Mouse (Mus musculus) stomach, postnatal 0 days (tissue): ENCODE results near the gene Btbd19. TPM values are rescaled to one million over a fixed set of nuclear protein-coding genes. Genes with fewer than 3 reads are reported as not detected.

Experiments
- ATAC-seq: fragments of 200-750 bp; cut with Nextera tagmentation; 2 replicates; pipeline ENCODE4 v1.8.0; 2017; ENCODE audit not compliant: low FRiP score, low TSS enrichment
- DNase-seq: peaks from one replicate; pipeline ENCODE4 v3.0.0-alpha.2; 2016; ENCODE audit warnings: low spot score
- H3K27ac ChIP-seq: fragments of 300-500 bp; sonication (generic); replicated peaks from 2 replicates; pipeline ENCODE4 v1.5.1; 2014; ENCODE audit warnings: mild to moderate bottlenecking, control low read depth
- H3K27me3 ChIP-seq: fragments of 300-500 bp; sonication (generic); 2 replicates; pipeline ENCODE4 v1.6.1; 2014; ENCODE audit warnings: low read length; ENCODE audit not compliant: control insufficient read depth, insufficient read depth
- H3K36me3 ChIP-seq: fragments of 300-500 bp; sonication (generic); 2 replicates; pipeline ENCODE4 v1.6.1; 2014; ENCODE audit warnings: low read length, mixed read lengths; ENCODE audit not compliant: control insufficient read depth, insufficient read depth
- H3K4me1 ChIP-seq: fragments of 300-500 bp; sonication (generic); replicated peaks from 2 replicates; pipeline ENCODE4 v1.6.1; 2014; ENCODE audit warnings: antibody characterized with exemption; ENCODE audit not compliant: control insufficient read depth, insufficient read depth
- H3K4me2 ChIP-seq: fragments of 300-500 bp; sonication (generic); replicated peaks from 2 replicates; pipeline ENCODE4 v1.6.1; 2014; ENCODE audit warnings: low read depth, mild to moderate bottlenecking, control low read depth, moderate library complexity
- H3K4me3 ChIP-seq: fragments of 300-500 bp; sonication (generic); 2 replicates; pipeline ENCODE4 v1.5.1; 2014; ENCODE audit warnings: low read depth, low read length, control low read depth
- H3K9ac ChIP-seq: fragments of 300-500 bp; sonication (generic); 2 replicates; pipeline ENCODE4 v1.6.1; 2014; ENCODE audit warnings: mild to moderate bottlenecking, low read length, control low read depth, mixed read lengths
- H3K9me3 ChIP-seq: fragments of 300-500 bp; sonication (generic); 2 replicates; pipeline ENCODE4 v1.6.1; 2016; ENCODE audit warnings: low read length; ENCODE audit not compliant: control insufficient read depth
- CTCF ChIP-seq: IDR thresholded peaks from 2 replicates; pipeline ENCODE4 v1.5.1; 2016; ENCODE audit warnings: antibody characterized with exemption, low read depth, mild to moderate bottlenecking, moderate library complexity
- EP300 ChIP-seq: optimal IDR thresholded peaks from 2 replicates; pipeline ENCODE3; 2016; ENCODE audit warnings: antibody characterized with exemption
- WGBS: fragments of 180-500 bp; shearing (Covaris S2); extraction: QIAGEN DNeasy Blood & Tissue Kit; methylation state at CpG from one replicate; pipeline ENCODE4 v1.1.7; 2014; 5-methylcytosine and 5-hydroxymethylcytosine counted together
- microRNA-seq: library from miRNA; unstranded; fragments of <30 nt; microRNA quantifications from one replicate; pipeline ENCODE4, GENCODE M21; 2016
- polyA plus RNA-seq: library from polyadenylated mRNA; unstranded; fragments of >200 nt; fragmentation: Nextera tagmentation; extraction: Ambion mirVana; gene quantifications from 2 replicates; pipeline ENCODE4 v1.2.1, GENCODE M21; 2015

The Btbd19 gene
- polyA plus RNA-seq, 1 experiment from 2014 or later, result 5.7 TPM

GRCm38 (mm10) chr4:117071183-117071582 lies 54.3 kb downstream of the Btbd19 start:
- H3K4me3 ChIP-seq, result no peak overlapping the region
- ATAC-seq (no peak), DNase-seq (no peak)
- H3K36me3 ChIP-seq, result peaks cover 4% of the 10 kb centered on the region; the same call in 1 of the 2 replicates
- 74% methylated on average over 5 of the region's 5 CpGs for WGBS
- no peak overlapping the region for H3K9ac ChIP-seq
- no peak overlapping the region for H3K4me2 ChIP-seq
- H3K27me3 ChIP-seq, result no peaks in the 10 kb centered on the region
- H3K9me3 ChIP-seq, result no peaks in the 10 kb centered on the region
- no peaks in the 10 kb centered on the region for H3K4me1 ChIP-seq
- TF ChIP-seq EP300 (no peak), CTCF (no peak)
- peak overlapping the region; percentile 25; the same call in 1 of the 2 replicates for H3K27ac ChIP-seq

- H3K4me3 ChIP-seq, result no peak overlapping the region
- H3K27me3 ChIP-seq, result no peaks in the 10 kb centered on the region
- no peak overlapping the region for H3K4me2 ChIP-seq
- H3K4me1 ChIP-seq, result no peaks in the 10 kb centered on the region
- TF ChIP-seq EP300, result no peak
- no peak for TF ChIP-seq CTCF
- ATAC-seq, result no peak
- no peak for DNase-seq
- WGBS, result 86% methylated on average over 4 of the region's 4 CpGs
- peak overlapping the region; percentile 25; the same call in 1 of the 2 replicates for H3K27ac ChIP-seq
- no peaks in the 10 kb centered on the region for H3K9me3 ChIP-seq
- H3K9ac ChIP-seq, result no peak overlapping the region
- peaks cover 7% of the 10 kb centered on the region; the same call in 1 of the 2 replicates for H3K36me3 ChIP-seq
Measured at GRCm38 (mm10) chr4:117070624-117071023, 54.9 kb downstream of the Btbd19 start.

- Histone ChIP-seq H3K27ac (no peak overlapping the region), H3K27me3 (no peaks in the 10 kb centered on the region), H3K4me3 (no peak overlapping the region), H3K4me2 (no peak overlapping the region), H3K9me3 (no peaks in the 10 kb centered on the region), H3K4me1 (no peaks in the 10 kb centered on the region), H3K9ac (no peak overlapping the region), H3K36me3 (peaks cover 9% of the 10 kb centered on the region; the same call in 1 of the 2 replicates)
- ATAC-seq, result no peak
- TF ChIP-seq CTCF (no peak), EP300 (no peak)
- DNase-seq, result no peak
- WGBS, result 100% methylated on average over 1 of the region's 1 CpGs
Measured at GRCm38 (mm10) chr4:117069647-117070046, 55.9 kb downstream of the Btbd19 start.

Small RNAs within 50 kb of the gene (microRNA-seq; reads per million reads assigned to microRNA genes)
- not detected for gene Gm22398

Other genes with a start within 250 kb of the Btbd19 start
- 0.04 and 0.06 TPM in 2 replicates for gene Zswim5, start 248.3 kb downstream of the Btbd19 start, polyA plus RNA-seq
- 38.3 and 47.3 TPM in 2 replicates for gene Urod, start 131.3 kb downstream of the Btbd19 start, polyA plus RNA-seq
- gene Hectd3, start 130.4 kb downstream of the Btbd19 start, polyA plus RNA-seq, result 6.3 and 7.4 TPM in 2 replicates
- gene Eif2b3, start 106.3 kb downstream of the Btbd19 start, polyA plus RNA-seq, result 29.9 and 30.1 TPM in 2 replicates
- gene Ptch2, start 29.6 kb downstream of the Btbd19 start, polyA plus RNA-seq, result 1.3 and 1.5 TPM in 2 replicates
- gene Tctex1d4, start 1.1 kb upstream of the Btbd19 start, polyA plus RNA-seq, result 0.58 and 0.62 TPM in 2 replicates
- gene Plk3, start 8.2 kb upstream of the Btbd19 start, polyA plus RNA-seq, result 18.1 and 18.7 TPM in 2 replicates
- gene Rps8, start 30.5 kb upstream of the Btbd19 start, polyA plus RNA-seq, result 752 and 809 TPM in 2 replicates
- gene Kif2c, start 56.9 kb upstream of the Btbd19 start, polyA plus RNA-seq, result 7.9 and 11.5 TPM in 2 replicates
- gene Tmem53, start 126.2 kb upstream of the Btbd19 start, polyA plus RNA-seq, result 12.9 and 16.3 TPM in 2 replicates
- 0.16 and 0.24 TPM in 2 replicates for gene Armh1, start 126.4 kb upstream of the Btbd19 start, polyA plus RNA-seq